Mouse (Mus musculus): ENCODE results near the gene Tpcn1. TPM values are rescaled to one million over a fixed set of nuclear protein-coding genes. Genes with fewer than 3 reads are reported as not detected.

Tpcn1 gene
- polyA plus RNA-seq, 1 experiment, result 39.1 TPM

GRCm38 (mm10) chr5:120487844-120488243 lies 100.6 kb downstream of the Tpcn1 start:
- peaks cover 5% of the 10 kb centered on the region for H3K4me1 ChIP-seq (ENCODE audit: control insufficient read depth, insufficient read depth, insufficient read length, low read length)
- no peak overlapping the region for H3K27ac ChIP-seq (replicated peaks; ENCODE audit: low read depth, low read length)
- H3K4me3 ChIP-seq (ENCODE audit: insufficient read depth, low read depth, low read length), result no peak overlapping the region

Other genes with a start within 250 kb of the Tpcn1 start
- not detected in 2 replicates for gene Lhx5, start 157.0 kb downstream of the Tpcn1 start, polyA plus RNA-seq (2012; ENCODE audit: insufficient read depth, insufficient read length, missing spikeins)
- gene Sdsl, start 115.9 kb downstream of the Tpcn1 start, polyA plus RNA-seq (2012; ENCODE audit: insufficient read depth, insufficient read length, missing spikeins), result 22.0 and 25.5 TPM in 2 replicates
- gene Sds, start 112.1 kb downstream of the Tpcn1 start, polyA plus RNA-seq (2012; ENCODE audit: insufficient read depth, insufficient read length, missing spikeins), result not detected in 2 replicates
- gene Plbd2, start 85.0 kb downstream of the Tpcn1 start, polyA plus RNA-seq (2012; ENCODE audit: insufficient read depth, insufficient read length, missing spikeins), result 20.4 and 22.8 TPM in 2 replicates
- gene Slc8b1, start 77.5 kb downstream of the Tpcn1 start, polyA plus RNA-seq (2012; ENCODE audit: insufficient read depth, insufficient read length, missing spikeins), result 4.3 and 5.7 TPM in 2 replicates
- gene Iqcd, start 343 bp upstream of the Tpcn1 start, polyA plus RNA-seq (2012; ENCODE audit: insufficient read depth, insufficient read length, missing spikeins), result not detected in 2 replicates
- 11.3 and 15.3 TPM in 2 replicates for gene Rita1, start 23.9 kb upstream of the Tpcn1 start, polyA plus RNA-seq (2012; ENCODE audit: insufficient read depth, insufficient read length, missing spikeins)
- gene Ddx54, start 24.1 kb upstream of the Tpcn1 start, polyA plus RNA-seq (2012; ENCODE audit: insufficient read depth, insufficient read length, missing spikeins), result 10.3 and 13.0 TPM in 2 replicates
- not detected in 2 replicates for gene Cfap73, start 45.6 kb upstream of the Tpcn1 start, polyA plus RNA-seq (2012; ENCODE audit: insufficient read depth, insufficient read length, missing spikeins)
- gene Rasal1, start 60.1 kb upstream of the Tpcn1 start, polyA plus RNA-seq (2012; ENCODE audit: insufficient read depth, insufficient read length, missing spikeins), result not detected in 2 replicates
- 0.52 TPM in 1 of 2 replicates, not detected in the other for gene Dtx1, start 123.3 kb upstream of the Tpcn1 start, polyA plus RNA-seq (2012; ENCODE audit: insufficient read depth, insufficient read length, missing spikeins)
- gene Oas2, start 161.2 kb upstream of the Tpcn1 start, polyA plus RNA-seq (2012; ENCODE audit: insufficient read depth, insufficient read length, missing spikeins), result 0.96 and 1.2 TPM in 2 replicates
- 0.33 TPM in 1 of 2 replicates, not detected in the other for gene Oas3, start 189.0 kb upstream of the Tpcn1 start, polyA plus RNA-seq (2012; ENCODE audit: insufficient read depth, insufficient read length, missing spikeins)
- gene Oas1e, start 206.9 kb upstream of the Tpcn1 start, polyA plus RNA-seq (2012; ENCODE audit: insufficient read depth, insufficient read length, missing spikeins), result not detected in 2 replicates
- 0.79 and 0.87 TPM in 2 replicates for gene Oas1c, start 223.8 kb upstream of the Tpcn1 start, polyA plus RNA-seq (2012; ENCODE audit: insufficient read depth, insufficient read length, missing spikeins)

Measured in brown adipose tissue, adult 24 weeks (tissue).